Mouse (Mus musculus) G1E (cell line): Measurements from ENCODE around the gene Znrd1as. TPM values are rescaled to one million over a fixed set of nuclear protein-coding genes. Genes with fewer than 3 reads are reported as not detected.

Experiments used
- ATAC-seq: 2 replicates; pipeline ENCODE4 v1.8.0; 2016; ENCODE audit warnings: mild to moderate bottlenecking; ENCODE audit not compliant: insufficient number of reproducible peaks, poor library complexity, low FRiP score, severe bottlenecking; ENCODE audit errors: extremely low read depth
- DNase-seq: peaks from one replicate; pipeline ENCODE4 v3.0.0; 2012; ENCODE audit warnings: low spot score
- H3K27me3 ChIP-seq: 2 replicates; pipeline ENCODE4 v1.6.1; 2012; ENCODE audit warnings: mild to moderate bottlenecking, low read length, inconsistent platforms; ENCODE audit not compliant: insufficient read depth
- H3K36me3 ChIP-seq: replicated peaks from 2 replicates; pipeline ENCODE3; 2012; ENCODE audit warnings: mild to moderate bottlenecking, inconsistent platforms
- H3K4me1 ChIP-seq: 2 replicates; pipeline ENCODE4 v1.6.1; 2012; ENCODE audit warnings: low read depth, low read length, inconsistent platforms, mixed read lengths; ENCODE audit not compliant: insufficient read depth
- H3K4me3 ChIP-seq: 2 replicates; pipeline ENCODE4 v1.5.1; 2012; ENCODE audit warnings: low read depth, mild to moderate bottlenecking, inconsistent platforms, low read length, moderate library complexity, mixed read lengths
- H3K9me3 ChIP-seq: replicated peaks from 2 replicates; pipeline ENCODE4 v1.6.1; 2012; ENCODE audit warnings: inconsistent platforms
- CTCF ChIP-seq: IDR thresholded peaks from 2 replicates; pipeline ENCODE4 v1.5.1; 2012; ENCODE audit warnings: low read depth, low read length, inconsistent platforms, mixed read lengths
- GATA1 ChIP-seq: IDR thresholded peaks from 2 replicates; pipeline ENCODE4 v1.6.1; 2012; ENCODE audit warnings: borderline replicate concordance, low read length, inconsistent platforms, mixed read lengths
- GATA2 ChIP-seq: IDR thresholded peaks from 2 replicates; pipeline ENCODE4 v1.6.1; 2012; ENCODE audit warnings: low read depth, low read length, inconsistent platforms, borderline replicate concordance
- POLR2AphosphoS5 ChIP-seq: IDR thresholded peaks from 2 replicates; pipeline ENCODE4 v1.6.1; 2012; ENCODE audit warnings: low read depth, low read length, inconsistent platforms; ENCODE audit not compliant: insufficient replicate concordance
- TAL1 ChIP-seq: conservative IDR thresholded peaks from 2 replicates; pipeline ENCODE4 v1.6.1; 2012; ENCODE audit warnings: low read depth, low read length, inconsistent platforms, mixed read lengths
- polyA plus RNA-seq: library from polyadenylated mRNA; stranded (reverse); fragments of >175 nt; gene quantifications from 2 replicates; pipeline ENCODE4 v1.2.3, GENCODE M21; 2012
- total RNA-seq, 2 experiments: library from RNA; stranded (forward) in 1 of 2; stranded (reverse) in 1 of 2; fragments of 200-1000 nt in 1 of 2; fragments of >200 nt in 1 of 2; fragmentation: Nextera tagmentation in 1 of 2; gene quantifications; 2 replicates each; pipeline ENCODE4 v1.2.3; 2014 to 2017

The Znrd1as gene
- total and polyA plus RNA-seq, 3 experiments: 0.95 to 35.1 (median 17.3) TPM

GRCm38 (mm10) chr17:36992336-36993104, 34.1 kb downstream of the Znrd1as start:
- Histone ChIP-seq H3K36me3 (no peaks in the 10 kb centered on the region), H3K4me3 (no peak overlapping the region), H3K4me1 (no peaks in the 10 kb centered on the region; the same call in 1 of the 2 replicates), H3K9me3 (no peaks in the 10 kb centered on the region), H3K27me3 (peaks cover 4% of the 10 kb centered on the region; the same call in 1 of the 2 replicates)
- DNase-seq (no peak), ATAC-seq (peak; percentile 77)
- no peak for TF ChIP-seq POLR2AphosphoS5
- TF ChIP-seq GATA1: no peak
- no peak for TF ChIP-seq CTCF
- TF ChIP-seq GATA2: no peak
- no peak for TF ChIP-seq TAL1

- H3K4me3 ChIP-seq: no peak overlapping the region
- no peaks in the 10 kb centered on the region; the same call in 1 of the 2 replicates for H3K4me1 ChIP-seq
- TF ChIP-seq CTCF (no peak), GATA1 (no peak), GATA2 (no peak), POLR2AphosphoS5 (no peak), TAL1 (no peak)
- DNase-seq (no peak), ATAC-seq (no peak)
- no peaks in the 10 kb centered on the region for H3K27me3 ChIP-seq
- no peaks in the 10 kb centered on the region for H3K9me3 ChIP-seq
- H3K36me3 ChIP-seq: no peaks in the 10 kb centered on the region
Observed at GRCm38 (mm10) chr17:36993770-36994325, 35.5 kb downstream of the Znrd1as start.

- Histone ChIP-seq H3K36me3 (no peaks in the 10 kb centered on the region), H3K27me3 (no peaks in the 10 kb centered on the region), H3K4me1 (no peaks in the 10 kb centered on the region; the same call in 1 of the 2 replicates), H3K9me3 (no peaks in the 10 kb centered on the region), H3K4me3 (no peak overlapping the region)
- no peak for TF ChIP-seq GATA2
- TF ChIP-seq POLR2AphosphoS5: no peak
- no peak for TF ChIP-seq TAL1
- TF ChIP-seq GATA1: no peak
- TF ChIP-seq CTCF: no peak
- DNase-seq (no peak), ATAC-seq (no peak)
Observed at GRCm38 (mm10) chr17:36994528-36994927, 36.1 kb downstream of the Znrd1as start.

GRCm38 (mm10) chr17:36995448-36995847, 37.1 kb downstream of the Znrd1as start:
- no peaks in the 10 kb centered on the region for H3K36me3 ChIP-seq
- H3K27me3 ChIP-seq: no peaks in the 10 kb centered on the region
- no peak for ATAC-seq
- TF ChIP-seq GATA2 (no peak), TAL1 (no peak), GATA1 (no peak), POLR2AphosphoS5 (no peak)
- H3K4me1 ChIP-seq: no peaks in the 10 kb centered on the region; the same call in 1 of the 2 replicates
- H3K4me3 ChIP-seq: no peak overlapping the region
- no peaks in the 10 kb centered on the region for H3K9me3 ChIP-seq
- no peak for DNase-seq

GRCm38 (mm10) chr17:36997033-36997735, 38.8 kb downstream of the Znrd1as start:
- no peaks in the 10 kb centered on the region for H3K36me3 ChIP-seq
- DNase-seq: peak; percentile 11
- H3K9me3 ChIP-seq: no peaks in the 10 kb centered on the region
- H3K4me3 ChIP-seq: no peak overlapping the region
- no peaks in the 10 kb centered on the region; the same call in 1 of the 2 replicates for H3K4me1 ChIP-seq
- TF ChIP-seq POLR2AphosphoS5 (no peak), CTCF (peak; percentile 55; the same call in 1 of the 2 replicates)
- peaks cover 3% of the 10 kb centered on the region; the same call in 1 of the 2 replicates for H3K27me3 ChIP-seq
- no peak for ATAC-seq

- H3K4me1 ChIP-seq: no peaks in the 10 kb centered on the region
- no peaks in the 10 kb centered on the region for H3K36me3 ChIP-seq
- TF ChIP-seq CTCF (no peak), GATA1 (no peak), TAL1 (no peak), GATA2 (no peak), POLR2AphosphoS5 (no peak)
- no peak overlapping the region for H3K4me3 ChIP-seq
- ATAC-seq: no peak
- H3K27me3 ChIP-seq: peaks cover 15% of the 10 kb centered on the region
- DNase-seq: no peak
- H3K9me3 ChIP-seq: no peaks in the 10 kb centered on the region
Observed at GRCm38 (mm10) chr17:36998477-36998876, 40.1 kb downstream of the Znrd1as start.
